Mouse (Mus musculus) kidney, postnatal 0 days (tissue): Measurements from ENCODE around the gene Pld5. TPM values are rescaled to one million over a fixed set of nuclear protein-coding genes. Genes with fewer than 3 reads are reported as not detected.

ENCODE experiments used
- ATAC-seq: fragments of 200-750 bp; cut with Nextera tagmentation; replicated peaks from 2 replicates; pipeline ENCODE4 v1.8.0; 2017; ENCODE audit warnings: low read depth, moderate number of reproducible peaks, moderate TSS enrichment, moderate library complexity; ENCODE audit not compliant: low FRiP score
- DNase-seq: peaks from one replicate; pipeline ENCODE4 v3.0.0-alpha.2; 2016; ENCODE audit warnings: low spot score
- H3K27ac ChIP-seq: fragments of 300-500 bp; sonication (generic); 2 replicates; pipeline ENCODE4 v1.5.1; 2014; ENCODE audit warnings: mild to moderate bottlenecking
- H3K27me3 ChIP-seq: fragments of 300-500 bp; sonication (generic); 2 replicates; pipeline ENCODE4 v1.6.1; 2014; ENCODE audit warnings: low read length, mixed read lengths; ENCODE audit not compliant: insufficient read depth
- H3K36me3 ChIP-seq: fragments of 300-500 bp; sonication (generic); 2 replicates; pipeline ENCODE4 v1.6.1; 2014; ENCODE audit warnings: low read length, mixed read lengths; ENCODE audit not compliant: insufficient read depth
- H3K4me1 ChIP-seq: fragments of 300-500 bp; sonication (generic); replicated peaks from 2 replicates; pipeline ENCODE4 v1.6.1; 2014; ENCODE audit warnings: antibody characterized with exemption, low read length, mixed read lengths; ENCODE audit not compliant: insufficient read depth
- H3K4me2 ChIP-seq: fragments of 300-500 bp; sonication (generic); 2 replicates; pipeline ENCODE4 v1.6.1; 2014; ENCODE audit warnings: mild to moderate bottlenecking, low read length, moderate library complexity, mixed read lengths
- H3K4me3 ChIP-seq: fragments of 300-500 bp; sonication (generic); replicated peaks from 2 replicates; pipeline ENCODE4 v1.5.1; 2014; ENCODE audit warnings: low read depth, low read length
- H3K9ac ChIP-seq: fragments of 300-500 bp; sonication (generic); 2 replicates; pipeline ENCODE4 v1.6.1; 2014; ENCODE audit warnings: low read depth, low read length
- H3K9me3 ChIP-seq: fragments of 300-500 bp; sonication (generic); replicated peaks from 2 replicates; pipeline ENCODE4 v1.6.1; 2016; ENCODE audit warnings: low read length, inconsistent platforms, mixed read lengths
- CTCF ChIP-seq: IDR thresholded peaks from 2 replicates; pipeline ENCODE4 v1.5.1; 2016; ENCODE audit warnings: antibody characterized with exemption, low read depth, mild to moderate bottlenecking, moderate library complexity
- WGBS: fragments of 180-500 bp; shearing (Covaris S2); extraction: QIAGEN DNeasy Blood & Tissue Kit; methylation state at CpG from one replicate; pipeline ENCODE4 v1.1.7; 2014; 5-methylcytosine and 5-hydroxymethylcytosine counted together
- polyA plus RNA-seq: library from polyadenylated mRNA; unstranded; fragments of >200 nt; fragmentation: Nextera tagmentation; extraction: Ambion mirVana; gene quantifications from 2 replicates; pipeline ENCODE4 v1.2.1, GENCODE M21; 2015

The Pld5 gene
- polyA plus RNA-seq, 1 experiment from 2014 or later: 0.51 TPM

DNA sequence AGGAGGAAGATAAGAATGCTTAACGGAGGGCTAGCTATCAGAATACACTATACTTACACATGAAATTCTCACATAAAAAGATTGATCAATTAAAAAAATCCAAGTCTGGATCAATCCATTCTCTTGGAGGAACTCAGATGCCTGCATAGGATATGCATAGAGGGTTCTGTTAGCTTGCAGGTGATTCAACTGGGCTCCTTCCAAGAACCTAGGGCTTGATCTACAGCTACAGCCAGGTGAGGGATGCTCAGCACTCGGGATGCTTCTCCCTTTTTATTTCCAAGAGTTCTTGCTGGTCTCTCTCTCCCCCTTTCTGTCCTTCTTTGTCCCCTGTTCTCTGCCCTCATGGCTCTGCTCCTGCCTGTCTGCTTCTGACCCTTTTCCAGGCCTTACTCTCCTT lies 80.4 kb downstream of the Pld5 start:
- Histone ChIP-seq H3K9ac (no peak overlapping the region), H3K27me3 (no peaks in the 10 kb centered on the region), H3K4me3 (no peak overlapping the region), H3K9me3 (no peaks in the 10 kb centered on the region), H3K27ac (no peak overlapping the region), H3K4me1 (no peaks in the 10 kb centered on the region), H3K4me2 (no peak overlapping the region), H3K36me3 (no peaks in the 10 kb centered on the region)
- DNase-seq: no peak
- WGBS: 78% methylated on average over 2 of the region's 2 CpGs
- ATAC-seq: no peak
- TF ChIP-seq CTCF: no peak

DNA sequence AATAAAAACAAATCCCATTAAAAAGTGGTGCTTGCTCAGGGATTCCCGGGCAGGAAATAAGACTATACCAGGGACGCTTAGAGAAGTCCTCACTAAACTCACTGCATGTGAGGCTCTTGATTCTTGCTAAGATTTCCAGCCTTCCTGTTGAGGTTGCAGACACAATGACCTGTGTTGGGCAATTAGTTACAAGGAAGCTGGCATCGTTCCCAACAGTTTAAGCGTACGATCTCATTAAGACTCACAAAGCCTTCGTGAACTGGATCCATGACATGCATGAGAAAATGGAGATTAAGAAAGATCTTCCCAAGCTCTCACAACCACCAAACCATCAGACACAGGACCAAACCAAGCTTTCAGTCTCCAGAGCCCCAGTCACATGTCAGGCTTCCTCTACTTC lies 91.1 kb downstream of the Pld5 start:
- Histone ChIP-seq H3K4me3 (no peak overlapping the region), H3K4me2 (no peak overlapping the region), H3K27ac (no peak overlapping the region), H3K27me3 (no peaks in the 10 kb centered on the region), H3K4me1 (no peaks in the 10 kb centered on the region), H3K9ac (no peak overlapping the region), H3K36me3 (no peaks in the 10 kb centered on the region), H3K9me3 (no peaks in the 10 kb centered on the region)
- ATAC-seq: no peak
- no peak for TF ChIP-seq CTCF
- 44% methylated on average over 6 of the region's 6 CpGs for WGBS
- peak; percentile 7 for DNase-seq

DNA sequence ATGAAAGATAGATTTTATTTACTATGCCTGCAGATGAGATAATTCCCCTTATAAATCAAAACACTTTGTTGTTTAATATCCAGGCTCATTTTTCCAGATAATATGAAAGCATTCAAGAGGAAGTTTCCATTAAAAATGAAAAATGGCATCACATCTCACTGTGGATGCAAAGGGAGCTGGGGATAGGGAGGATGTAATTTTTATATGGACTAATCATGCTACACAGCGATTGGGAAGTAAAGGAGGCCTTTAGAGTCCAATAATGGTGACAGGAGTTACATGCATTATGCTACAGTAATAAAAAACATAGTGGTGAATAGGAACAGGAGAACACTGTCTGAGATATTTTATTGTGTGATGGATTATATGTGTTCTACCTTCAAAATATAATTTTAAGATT lies 100.1 kb downstream of the Pld5 start:
- Histone ChIP-seq H3K9me3 (no peaks in the 10 kb centered on the region), H3K27ac (no peak overlapping the region), H3K9ac (no peak overlapping the region), H3K4me3 (no peak overlapping the region), H3K27me3 (no peaks in the 10 kb centered on the region), H3K36me3 (no peaks in the 10 kb centered on the region), H3K4me1 (no peaks in the 10 kb centered on the region), H3K4me2 (no peak overlapping the region)
- WGBS: 69% methylated on average over 1 of the region's 1 CpGs
- DNase-seq (peak; percentile 22), ATAC-seq (no peak)
- no peak for TF ChIP-seq CTCF

DNA sequence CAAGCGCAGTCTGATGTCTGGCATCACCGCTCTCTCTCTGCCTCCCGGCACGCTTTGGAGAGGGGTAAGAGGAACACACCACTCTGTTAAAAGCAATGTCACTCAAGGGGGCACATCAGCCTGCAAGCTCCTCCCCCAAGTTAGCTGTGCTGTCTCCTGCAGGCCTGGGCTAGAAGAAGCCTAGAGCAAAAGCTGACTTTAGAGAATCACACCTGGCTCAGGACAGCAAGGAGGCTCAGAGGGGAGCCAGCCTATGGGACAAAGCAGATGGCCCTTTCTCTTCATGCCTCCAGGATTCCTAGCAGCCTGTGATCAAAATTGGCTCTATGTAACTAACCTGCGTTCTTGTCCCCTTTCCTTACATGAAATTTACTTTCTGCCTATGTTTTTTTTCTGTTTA lies 107.3 kb downstream of the Pld5 start:
- Histone ChIP-seq H3K4me1 (no peaks in the 10 kb centered on the region), H3K9ac (no peak overlapping the region), H3K36me3 (no peaks in the 10 kb centered on the region), H3K4me2 (no peak overlapping the region), H3K27me3 (no peaks in the 10 kb centered on the region), H3K9me3 (no peaks in the 10 kb centered on the region), H3K4me3 (no peak overlapping the region), H3K27ac (no peak overlapping the region)
- DNase-seq (no peak), ATAC-seq (no peak)
- WGBS: 76% methylated on average over 5 of the region's 5 CpGs
- TF ChIP-seq CTCF: no peak

DNA sequence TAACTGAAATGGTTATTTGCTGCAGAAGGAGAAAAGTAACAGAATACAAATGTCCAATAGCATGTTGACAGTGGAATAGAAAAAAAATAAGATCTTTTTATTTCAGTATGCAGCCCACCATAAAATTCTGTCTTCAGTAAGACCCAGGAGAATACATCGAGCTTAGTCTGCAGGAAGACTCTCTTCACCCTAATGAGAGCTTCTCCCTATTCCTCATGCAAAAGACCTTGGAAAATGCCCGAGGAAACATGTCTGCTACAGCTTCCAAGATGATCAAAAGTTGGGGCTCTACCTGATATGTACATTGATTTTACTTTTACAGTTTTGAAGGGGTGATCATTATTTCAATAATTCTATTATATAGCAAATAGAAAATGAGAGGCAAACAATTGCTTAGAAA lies 108.0 kb downstream of the Pld5 start:
- whole genome bisulfite sequencing: 71% methylated on average over 2 of the region's 2 CpGs
- Histone ChIP-seq H3K27ac (no peak overlapping the region), H3K4me3 (no peak overlapping the region)

DNA sequence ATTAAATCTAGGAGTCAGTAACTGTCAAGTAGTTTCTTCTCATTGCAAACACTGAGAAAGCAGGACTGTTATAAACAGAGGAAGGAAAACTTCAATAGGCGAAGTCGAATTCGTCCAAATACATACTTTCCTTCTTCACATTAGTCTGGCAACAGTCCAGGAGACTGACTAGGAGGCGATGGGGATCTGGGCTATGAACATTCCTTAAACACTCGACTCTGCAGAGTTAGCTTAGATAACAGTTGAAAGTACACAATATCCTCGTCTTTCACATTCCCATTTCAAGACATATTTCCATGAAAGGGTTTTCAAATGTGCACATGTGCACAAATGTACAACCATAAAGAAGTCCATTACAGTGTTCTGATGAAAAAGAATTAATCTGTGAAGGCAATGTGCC lies 129.8 kb downstream of the Pld5 start:
- H3K4me1 ChIP-seq: no peaks in the 10 kb centered on the region
- H3K27me3 ChIP-seq: no peaks in the 10 kb centered on the region
- H3K9me3 ChIP-seq: no peaks in the 10 kb centered on the region
- H3K4me3 ChIP-seq: no peak overlapping the region
- H3K9ac ChIP-seq: no peak overlapping the region
- H3K27ac ChIP-seq: no peak overlapping the region
- ATAC-seq (no peak), DNase-seq (no peak)
- WGBS: 62% methylated on average over 6 of the region's 6 CpGs
- H3K36me3 ChIP-seq: no peaks in the 10 kb centered on the region
- no peak for TF ChIP-seq CTCF
- H3K4me2 ChIP-seq: no peak overlapping the region

More for the DNA sequence above, 108.0 kb downstream of the Pld5 start:
- DNase-seq (no peak), ATAC-seq (no peak)
- Histone ChIP-seq H3K27me3 (no peaks in the 10 kb centered on the region), H3K4me1 (no peaks in the 10 kb centered on the region), H3K36me3 (no peaks in the 10 kb centered on the region), H3K9me3 (no peaks in the 10 kb centered on the region), H3K4me2 (no peak overlapping the region), H3K9ac (no peak overlapping the region)
- TF ChIP-seq CTCF: no peak

DNA sequence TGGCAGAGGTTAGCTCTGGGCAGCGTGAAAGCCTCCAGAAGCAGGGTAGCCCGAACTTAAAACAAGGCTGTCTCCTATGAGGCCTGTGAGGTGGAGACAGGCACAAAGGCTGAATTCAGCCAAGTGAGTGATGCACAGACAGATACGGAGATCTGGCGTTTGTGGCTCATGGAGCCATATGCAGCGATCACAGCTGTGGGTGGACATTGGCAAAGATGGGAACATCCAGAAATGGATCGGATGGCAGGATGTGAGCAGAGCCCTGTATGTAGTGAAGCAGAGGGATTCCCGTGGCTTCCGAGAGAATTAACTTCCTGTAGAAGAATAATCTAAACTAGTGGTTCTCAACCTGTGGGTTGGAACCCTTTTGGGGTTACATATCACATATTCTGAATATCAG lies 140.7 kb downstream of the Pld5 start:
- no peaks in the 10 kb centered on the region for H3K4me1 ChIP-seq
- no peak for DNase-seq
- no peak for ATAC-seq
- H3K36me3 ChIP-seq: no peaks in the 10 kb centered on the region
- no peak overlapping the region for H3K4me2 ChIP-seq
- no peaks in the 10 kb centered on the region for H3K9me3 ChIP-seq
- WGBS: 85% methylated on average over 8 of the region's 8 CpGs
- no peak overlapping the region for H3K9ac ChIP-seq
- no peak overlapping the region for H3K4me3 ChIP-seq
- H3K27me3 ChIP-seq: no peaks in the 10 kb centered on the region
- TF ChIP-seq CTCF: no peak
- no peak overlapping the region for H3K27ac ChIP-seq
